ENCODE assay signal across 4 mouse cellular contexts in genomic region chr2:132289213-132289612, GRCm38 (mm10). TPM values are rescaled to one million over a fixed set of nuclear protein-coding genes. Genes with fewer than 3 reads are reported as not detected.
DNase-seq lines count a peak whose midpoint lies in the region; ATAC-seq and TF ChIP-seq lines count a peak whose summit lies in the region.
"Not testable (repeated sequence)": the region's sequence is repeated elsewhere in the genome, so short reads cannot be mapped to it uniquely, and the experiment has no call there.

No protein-coding gene starts in this region.

- dilution Hi-C loops in CH12.LX (cut with MboI; ENCODE audit: extremely low pct_ligation_motif_present, extremely low pct_unique_long_range_greater_than_20kb, low sequenced_read_pairs), result not testable (repeated sequence)

- not testable (repeated sequence) for TF ChIP-seq CTCF in CH12.LX (conservative IDR thresholded peaks at IDR 0.05 in 1 of 2, IDR thresholded peaks at IDR 0.05 in 1 of 2; ENCODE audit: low read depth in 2 of 2, low read length in 2 of 2); heart, adult 2 months (IDR thresholded peaks at IDR 0.05)

- WGBS in heart, adult 2 months, result 15% methylated on average over 5 of the region's 7 CpGs
- 85% methylated on average over 5 of the region's 7 CpGs for WGBS in midbrain, embryonic 11.5 days

- not testable (repeated sequence) for DNase-seq in CH12.LX (ENCODE audit: extremely low read depth); heart, adult 2 months
- peak; percentile 35 for DNase-seq in midbrain, embryonic 11.5 days (ENCODE audit: low spot score, missing footprints)

- in situ Hi-C loops in CH12.LX (cut with MboI; ENCODE audit: low pct_ligation_motif_present, low pct_unique_long_range_greater_than_20kb, low sequenced_read_pairs), result not testable (repeated sequence)

- H3K9ac ChIP-seq in CH12.LX (ENCODE audit: insufficient read depth, low read depth); heart, adult 2 months (ENCODE audit: low read depth, low read length); midbrain, embryonic 11.5 days (ENCODE audit: low read length): not testable (repeated sequence)

- H3K4me3 ChIP-seq in CH12.LX (replicated peaks in 1 of 3; ENCODE audit: low read depth in 2 of 3, low read length in 2 of 3, poor library complexity in 1 of 3); heart, adult 2 months; midbrain, embryonic 11.5 days (ENCODE audit: low read depth, low read length): not testable (repeated sequence)

- TF ChIP-seq RAD21 in CH12.LX (IDR thresholded peaks at IDR 0.05; ENCODE audit: low read depth, low read length), result not testable (repeated sequence)

- not testable (repeated sequence) for TF ChIP-seq EP300 in CH12.LX (IDR thresholded peaks at IDR 0.05; ENCODE audit: low read length); heart, adult 2 months (IDR thresholded peaks at IDR 0.05; ENCODE audit: insufficient read depth, low read depth, low read length)

- H3K27ac ChIP-seq in CH12.LX (ENCODE audit: insufficient read depth, low read depth); midbrain, embryonic 11.5 days (ENCODE audit: low read depth, low read length): not testable (repeated sequence)
- H3K27ac ChIP-seq in heart, adult 2 months, result peak overlapping the region; percentile 2; the same call in 1 of the 2 replicates

- not testable (repeated sequence) for H3K9me3 ChIP-seq in CH12.LX (replicated peaks; ENCODE audit: low read length); midbrain, embryonic 11.5 days (ENCODE audit: control insufficient read depth, low read length)

- TF ChIP-seq POLR2A in CH12.LX (IDR thresholded peaks at IDR 0.05; ENCODE audit: low read depth, low read length), result peak; percentile 23; the same call in 1 of the 2 replicates
- TF ChIP-seq POLR2A in heart, adult 2 months (IDR thresholded peaks at IDR 0.05; ENCODE audit: insufficient read depth, low read depth, low read length), result not testable (repeated sequence)

- ATAC-seq in midbrain, embryonic 11.5 days (ENCODE audit: low FRiP score), result not testable (repeated sequence)
- ATAC-seq in neutrophil, adult 5-6 weeks (ENCODE audit: extremely low read depth, insufficient number of reproducible peaks, low FRiP score, poor library complexity, severe bottlenecking), result peak; percentile 40; the same call in 1 of the 2 replicates

- H3K27me3 ChIP-seq in CH12.LX (replicated peaks); heart, adult 2 months (ENCODE audit: control insufficient read depth, insufficient read depth, low read length); midbrain, embryonic 11.5 days (ENCODE audit: control insufficient read depth, insufficient read depth, low read length): not testable (repeated sequence)

- H3K36me3 ChIP-seq in CH12.LX (replicated peaks in 1 of 2; ENCODE audit: control insufficient read depth in 1 of 2, insufficient read depth in 1 of 2, low read length in 1 of 2), result peaks cover 7 to 40% of the 10 kb centered on the region in 2 experiments
- H3K36me3 ChIP-seq in heart, adult 2 months (ENCODE audit: control insufficient read depth, insufficient read depth, low read length), result peaks cover 23% of the 10 kb centered on the region
- H3K36me3 ChIP-seq in midbrain, embryonic 11.5 days (ENCODE audit: control insufficient read depth, insufficient read depth, low read length), result not testable (repeated sequence)

- intact Hi-C loops in heart, adult 2 months (cut with DNase I), result not testable (repeated sequence)

- H3K79me2 ChIP-seq in CH12.LX (replicated peaks; ENCODE audit: control insufficient read depth, extremely low read depth, insufficient read depth, poor library complexity, severe bottlenecking), result peaks cover 18% of the 10 kb centered on the region
- not testable (repeated sequence) for H3K79me2 ChIP-seq in heart, adult 2 months (replicated peaks; ENCODE audit: control insufficient read depth, insufficient read depth, low read length)

- H3K4me1 ChIP-seq in CH12.LX (ENCODE audit: control insufficient read depth in 1 of 2, insufficient read depth in 2 of 2), result peaks cover 0 to 59% of the 10 kb centered on the region in 2 experiments; a peak in 2 of 4 replicates
- peaks cover 28% of the 10 kb centered on the region for H3K4me1 ChIP-seq in heart, adult 2 months (ENCODE audit: control insufficient read depth, insufficient read depth, low read length)
- not testable (repeated sequence) for H3K4me1 ChIP-seq in midbrain, embryonic 11.5 days (ENCODE audit: control insufficient read depth, insufficient read depth, low read length)

- not testable (repeated sequence) for H3K4me2 ChIP-seq in CH12.LX (ENCODE audit: insufficient read depth, low read depth, poor library complexity, severe bottlenecking); midbrain, embryonic 11.5 days

RNA-seq across cellular contexts. Expression of gene Cds2, which starts 26.3 kb away (rescaled TPM):
- 18.7 and 20.3 TPM in 2 replicates for total RNA-seq in CH12.LX (2012; rRNA removed)
- total RNA-seq in CH12.LX (2014; rRNA removed), result 15.9 and 21.2 TPM in 2 replicates
- 26.0 and 38.9 TPM in 2 replicates for polyA plus RNA-seq in CH12.LX (2012; ENCODE audit: insufficient read length, low read depth)
- total RNA-seq in heart, adult 2 months (2021), result 10 to 100 TPM; 75.4 to 90.4 TPM
- polyA plus RNA-seq in heart, adult 2 months (2012; rRNA removed), result 48.0 and 85.1 TPM in 2 replicates
- 25.6 and 30.7 TPM in 2 replicates for polyA plus RNA-seq in midbrain, embryonic 11.5 days (2014; fragmentation: Nextera tagmentation; extraction: Ambion mirVana)
- 87.8 and 90.5 TPM in 2 replicates for total RNA-seq in neutrophil, adult 5-6 weeks (2017)

RNA-seq across cellular contexts. Expression of gene Pcna, which starts 36.1 kb away (rescaled TPM):
- total RNA-seq in CH12.LX (2012; rRNA removed) (354 and 466 TPM in 2 replicates), CH12.LX (2014; rRNA removed) (839 and 915 TPM in 2 replicates)
- 550 and 554 TPM in 2 replicates for polyA plus RNA-seq in CH12.LX (2012; ENCODE audit: insufficient read length, low read depth)
- 10 to 100 TPM; 36.5 to 39.9 TPM for total RNA-seq in heart, adult 2 months (2021)
- polyA plus RNA-seq in heart, adult 2 months (2012; rRNA removed), result 25.9 and 35.8 TPM in 2 replicates
- polyA plus RNA-seq in midbrain, embryonic 11.5 days (2014; fragmentation: Nextera tagmentation; extraction: Ambion mirVana), result 405 and 408 TPM in 2 replicates
- 123 and 149 TPM in 2 replicates for total RNA-seq in neutrophil, adult 5-6 weeks (2017)

RNA-seq across cellular contexts. Expression of gene Tmem230, which starts 41.6 kb away (rescaled TPM):
- total RNA-seq in CH12.LX (2012; rRNA removed), result 20.3 and 27.7 TPM in 2 replicates
- 34.7 and 35.2 TPM in 2 replicates for total RNA-seq in CH12.LX (2014; rRNA removed)
- polyA plus RNA-seq in CH12.LX (2012; ENCODE audit: insufficient read length, low read depth), result 28.9 and 38.2 TPM in 2 replicates
- total RNA-seq in heart, adult 2 months (2021), result 10 to 100 TPM; 23.1 to 23.3 TPM
- 28.0 and 43.2 TPM in 2 replicates for polyA plus RNA-seq in heart, adult 2 months (2012; rRNA removed)
- 54.2 and 57.1 TPM in 2 replicates for polyA plus RNA-seq in midbrain, embryonic 11.5 days (2014; fragmentation: Nextera tagmentation; extraction: Ambion mirVana)
- 20.5 and 36.1 TPM in 2 replicates for total RNA-seq in neutrophil, adult 5-6 weeks (2017)
